Mouse (Mus musculus) forebrain, postnatal 0 days (tissue): ENCODE data around the gene Kantr. TPM values are rescaled to one million over a fixed set of nuclear protein-coding genes. Genes with fewer than 3 reads are reported as not detected.
"Not testable (repeated sequence)": the region's sequence is repeated elsewhere in the genome, so short reads cannot be mapped to it uniquely, and the experiment has no call there.

Source experiments
- ATAC-seq: fragments of 200-750 bp; cut with Nextera tagmentation; 2 replicates; pipeline ENCODE4 v1.8.0; 2017; ENCODE audit warnings: mild to moderate bottlenecking, moderate library complexity
- DNase-seq: peaks from one replicate; pipeline ENCODE4 v3.0.0-alpha.2; 2015
- H3K27ac ChIP-seq: fragments of 300-500 bp; sonication (generic); 2 replicates; pipeline ENCODE4 v1.5.1; 2014; ENCODE audit warnings: low read depth, mild to moderate bottlenecking, antibody characterized with exemption, low read length, moderate library complexity, mixed read lengths
- H3K27me3 ChIP-seq: fragments of 300-500 bp; sonication (generic); 2 replicates; pipeline ENCODE4 v1.6.1; 2014; ENCODE audit warnings: mild to moderate bottlenecking, low read length, mixed read lengths; ENCODE audit not compliant: insufficient read depth
- H3K36me3 ChIP-seq: fragments of 300-500 bp; sonication (generic); 2 replicates; pipeline ENCODE4 v1.6.1; 2014; ENCODE audit warnings: mild to moderate bottlenecking, moderate library complexity; ENCODE audit not compliant: insufficient read depth
- H3K4me1 ChIP-seq: fragments of 300-500 bp; sonication (generic); 2 replicates; pipeline ENCODE4 v1.6.1; 2014; ENCODE audit warnings: antibody characterized with exemption; ENCODE audit not compliant: insufficient read depth
- H3K4me2 ChIP-seq: fragments of 300-500 bp; sonication (generic); 2 replicates; pipeline ENCODE4 v1.6.1; 2014; ENCODE audit warnings: low read depth, mild to moderate bottlenecking, moderate library complexity
- H3K4me3 ChIP-seq: fragments of 300-500 bp; sonication (generic); 2 replicates; pipeline ENCODE4 v1.5.1; 2014; ENCODE audit warnings: low read depth, low read length, mixed read lengths
- H3K9ac ChIP-seq: fragments of 300-500 bp; sonication (generic); 2 replicates; pipeline ENCODE4 v1.6.1; 2014; ENCODE audit warnings: mild to moderate bottlenecking
- H3K9me3 ChIP-seq: fragments of 300-500 bp; sonication (generic); 2 replicates; pipeline ENCODE4 v1.6.1; 2016; ENCODE audit warnings: low read length
- CTCF ChIP-seq: sonication (generic); IDR thresholded peaks from 2 replicates; pipeline ENCODE4 v1.5.1; 2016; ENCODE audit warnings: antibody characterized with exemption, control low read depth, low read depth
- WGBS: fragments of 180-500 bp; shearing (Covaris S2); extraction: QIAGEN DNeasy Blood & Tissue Kit; methylation state at CpG from one replicate; pipeline ENCODE4 v1.1.7; 2014; 5-methylcytosine and 5-hydroxymethylcytosine counted together
- polyA plus RNA-seq: library from polyadenylated mRNA; unstranded; fragments of >200 nt; fragmentation: Nextera tagmentation; extraction: Ambion mirVana; gene quantifications from 2 replicates; pipeline ENCODE4 v1.2.1, GENCODE M21; 2015
- total RNA-seq: library from RNA; depleted of rRNA; stranded (reverse); fragments of >200 nt; gene quantifications from 2 replicates; pipeline ENCODE4 v1.2.3, GENCODE M21; 2014

Kantr gene
- total and polyA plus RNA-seq, 2 experiments from 2014 or later = 20.8 to 30.2 TPM

GRCm38 (mm10) chrX:152346587-152346986 is 19.3 kb upstream of the Kantr start:
- 89% methylated on average over 15 of the region's 15 CpGs for WGBS
- Histone ChIP-seq H3K36me3 (no peaks in the 10 kb centered on the region; the same call in 1 of the 2 replicates), H3K4me1 (no peaks in the 10 kb centered on the region), H3K27ac (no peak overlapping the region), H3K9ac (no peak overlapping the region), H3K27me3 (no peaks in the 10 kb centered on the region), H3K9me3 (no peaks in the 10 kb centered on the region), H3K4me3 (no peak overlapping the region), H3K4me2 (no peak overlapping the region)
- DNase-seq (no peak), ATAC-seq (no peak)
- no peak for TF ChIP-seq CTCF

DNA sequence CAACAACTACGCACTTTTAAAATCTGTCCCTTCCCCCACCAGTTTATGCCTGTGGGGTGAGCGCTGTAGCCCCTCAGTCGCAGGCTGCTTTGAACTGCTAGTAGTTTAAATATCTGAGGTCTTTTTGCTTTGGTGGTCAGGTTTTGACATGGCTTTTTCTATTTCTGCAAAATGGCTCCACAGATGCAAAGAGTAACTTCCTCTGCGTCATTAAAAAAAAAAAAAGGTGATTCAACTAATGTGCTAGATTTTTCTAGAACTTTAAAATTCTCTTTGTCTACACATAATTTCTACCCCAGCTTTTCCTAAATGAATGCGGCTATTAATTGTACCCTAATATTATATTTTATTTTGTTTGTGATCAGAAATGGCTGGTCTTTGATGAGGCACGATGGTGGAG is 15.6 kb upstream of the Kantr start:
- H3K9ac ChIP-seq = peak overlapping the region; percentile 22; the same call in 1 of the 2 replicates
- DNase-seq = no peak
- H3K36me3 ChIP-seq = no peaks in the 10 kb centered on the region; the same call in 1 of the 2 replicates
- no peak for TF ChIP-seq CTCF
- H3K4me1 ChIP-seq = no peaks in the 10 kb centered on the region
- no peaks in the 10 kb centered on the region for H3K27me3 ChIP-seq
- peak overlapping the region; percentile 76 for H3K27ac ChIP-seq
- ATAC-seq = no peak
- peak overlapping the region; percentile 33 for H3K4me3 ChIP-seq
- WGBS = 34% methylated on average over 6 of the region's 6 CpGs
- no peaks in the 10 kb centered on the region for H3K9me3 ChIP-seq
- peak overlapping the region; percentile 40 for H3K4me2 ChIP-seq

DNA sequence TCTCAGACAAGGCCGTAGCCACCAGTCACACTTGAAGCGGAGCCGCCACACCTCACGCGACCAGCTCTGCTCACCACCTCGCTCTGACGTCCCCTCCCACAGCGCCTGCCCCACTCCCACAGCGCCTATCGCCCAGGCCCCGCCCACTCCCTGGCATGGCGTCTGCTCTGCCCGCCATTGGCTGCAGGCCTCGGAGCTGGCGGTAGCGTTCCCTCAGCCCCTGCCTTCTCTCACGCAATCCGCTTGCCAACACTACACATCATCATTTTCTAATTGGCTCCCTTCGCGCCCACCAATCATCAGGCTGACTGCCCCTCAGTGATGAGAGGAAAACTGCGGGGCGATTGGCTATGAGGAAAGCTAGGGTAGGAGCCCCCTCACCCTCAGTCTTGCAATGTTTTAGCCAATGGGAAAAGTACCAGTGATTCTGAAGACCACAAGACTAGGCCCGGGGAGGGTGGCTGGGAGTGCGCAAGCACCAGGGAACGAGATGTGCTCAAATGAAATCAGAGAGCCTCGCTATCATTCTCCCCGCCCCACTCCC is 15.1 kb upstream of the Kantr start, which contains the start of gene Tspyl2:
TSS of gene Tspyl2 (minus strand) at position 68 of the 544 bp plus-strand sequence.
- Histone ChIP-seq H3K27ac (peak within 1 kb of the TSS; percentile 91), H3K4me2 (peak within 1 kb of the TSS; percentile 55), H3K36me3 (no peaks in the 10 kb centered on the region; the same call in 1 of the 2 replicates), H3K27me3 (no peaks in the 10 kb centered on the region), H3K9me3 (no peaks in the 10 kb centered on the region), H3K4me3 (peak within 1 kb of the TSS; percentile 57), H3K4me1 (no peaks in the 10 kb centered on the region), H3K9ac (peak within 1 kb of the TSS; percentile 76)
- peak; percentile 96 for ATAC-seq
- 18% methylated on average over 21 of the region's 27 CpGs for WGBS
- no peak for TF ChIP-seq CTCF
- DNase-seq = peak; percentile 96

DNA sequence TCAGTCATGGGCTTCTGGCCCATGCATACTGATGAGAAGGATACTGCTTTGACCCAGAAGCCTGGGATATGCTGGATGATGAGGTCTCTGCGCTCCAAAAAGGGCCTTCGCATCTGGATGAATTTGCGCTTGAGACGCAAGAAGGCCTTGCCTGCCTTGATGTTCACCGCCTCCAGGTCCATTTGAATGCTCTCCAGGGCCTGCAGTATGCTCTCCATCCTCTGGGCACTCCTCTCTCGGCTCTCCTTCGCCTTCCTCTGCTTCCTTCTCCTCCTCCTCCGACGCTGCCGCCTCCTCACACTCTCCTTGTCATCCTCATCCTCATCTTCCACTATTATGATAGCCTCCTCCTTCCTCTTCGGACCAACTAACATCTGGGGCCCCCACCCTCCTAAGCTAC is 14.2 kb upstream of the Kantr start:
- Histone ChIP-seq H3K9ac (peak overlapping the region; percentile 76), H3K4me2 (peak overlapping the region; percentile 55), H3K9me3 (no peaks in the 10 kb centered on the region), H3K4me1 (0 out of 2 replicates have a peak, but pooled peaks cover 6% of the 10 kb centered on the region), H3K27me3 (no peaks in the 10 kb centered on the region), H3K36me3 (no peaks in the 10 kb centered on the region), H3K27ac (peak overlapping the region; percentile 91), H3K4me3 (peak overlapping the region; percentile 57)
- DNase-seq (no peak), ATAC-seq (no peak)
- 32% methylated on average over 10 of the region's 11 CpGs for WGBS
- no peak for TF ChIP-seq CTCF

DNA sequence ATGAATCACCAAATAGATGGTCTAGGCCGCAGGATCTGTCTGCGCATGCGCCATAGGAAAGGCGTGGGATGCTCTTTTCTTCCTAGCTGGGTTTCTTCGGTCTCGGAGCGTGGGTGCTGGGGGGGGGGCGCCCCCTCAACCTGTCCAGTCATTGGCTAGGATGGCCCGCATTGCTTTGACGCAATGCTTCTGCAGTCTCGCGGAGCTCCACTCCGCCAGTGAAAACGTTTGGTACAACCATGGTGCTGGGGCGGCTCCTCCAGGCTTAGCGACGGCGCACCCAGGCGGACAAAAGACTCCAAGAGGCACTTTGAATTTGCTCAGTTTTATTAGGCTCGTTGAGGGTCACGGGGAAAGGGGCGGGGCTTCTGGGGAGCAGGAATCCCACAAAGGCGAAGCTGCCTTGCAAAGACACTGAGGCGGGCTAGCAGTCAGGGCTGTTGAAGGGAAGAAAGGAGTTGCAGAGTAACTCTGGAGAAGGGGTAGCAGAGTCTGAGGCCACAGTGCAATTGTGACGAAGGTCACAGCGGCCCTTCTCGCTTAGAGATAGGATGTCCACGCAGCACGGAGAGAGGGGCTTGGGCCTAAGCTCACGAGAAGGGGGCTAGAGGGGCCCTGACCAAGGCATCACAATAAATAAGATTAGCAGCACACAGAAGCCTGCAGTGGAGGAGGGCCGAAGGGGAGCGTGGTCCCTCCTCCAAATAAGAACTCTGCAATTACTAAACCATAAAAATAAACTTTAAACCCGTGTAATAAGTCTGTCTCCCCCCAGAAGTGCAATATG is 9.4 kb upstream of the Kantr start:
- Histone ChIP-seq H3K4me2 (peak overlapping the region; percentile 44), H3K9ac (peak overlapping the region; percentile 55), H3K27ac (peak overlapping the region; percentile 94), H3K4me3 (peak overlapping the region; percentile 14; the same call in 1 of the 2 replicates), H3K9me3 (no peaks in the 10 kb centered on the region), H3K36me3 (no peaks in the 10 kb centered on the region), H3K4me1 (0 out of 2 replicates have a peak, but pooled peaks cover 6% of the 10 kb centered on the region), H3K27me3 (no peaks in the 10 kb centered on the region; the same call in 1 of the 2 replicates)
- DNase-seq (peak; percentile 94), ATAC-seq (peak; percentile 99)
- WGBS = 19% methylated on average over 33 of the region's 33 CpGs
- peak; percentile 18; the same call in 1 of the 2 replicates for TF ChIP-seq CTCF

GRCm38 (mm10) chrX:152336123-152336522 is 8.8 kb upstream of the Kantr start:
- not testable (repeated sequence) for DNase-seq, H3K9me3 ChIP-seq, H3K9ac ChIP-seq, H3K27me3 ChIP-seq, H3K4me1 ChIP-seq, H3K36me3 ChIP-seq, H3K4me3 ChIP-seq
- Histone ChIP-seq H3K27ac (peak overlapping the region; percentile 94), H3K4me2 (0 out of 2 replicates have a peak overlapping the region, but pooled peaks have one; percentile 44)
- 50% methylated on average over 4 of the region's 4 CpGs for WGBS
- ATAC-seq = peak; percentile 25

DNA sequence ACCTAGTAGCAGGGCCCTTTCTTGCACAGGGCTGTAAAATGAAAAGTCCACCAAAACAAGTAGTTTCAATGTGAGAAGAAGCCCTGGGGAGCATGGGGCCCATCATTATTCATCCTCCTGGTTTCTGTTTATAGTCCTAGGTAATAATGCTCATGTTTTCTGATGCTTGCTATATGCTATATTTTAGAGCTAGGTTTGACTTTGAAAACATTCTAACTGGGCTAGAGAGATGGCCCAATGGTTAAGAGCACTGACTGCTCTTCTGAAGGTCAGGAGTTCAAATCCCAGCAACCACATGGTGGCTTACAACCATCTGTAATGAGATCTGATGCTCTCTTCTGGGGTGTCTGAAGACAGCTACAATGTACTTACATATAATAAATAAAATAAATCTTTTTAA is 2.1 kb upstream of the Kantr start:
- not testable (repeated sequence) for H3K4me3 ChIP-seq, H3K27me3 ChIP-seq, H3K27ac ChIP-seq, H3K4me2 ChIP-seq, H3K9me3 ChIP-seq, DNase-seq, H3K4me1 ChIP-seq, ATAC-seq, H3K36me3 ChIP-seq, H3K9ac ChIP-seq
